Mouse (Mus musculus) C2C12 (cell line): ENCODE measurements around the gene Rpl35a. TPM values are rescaled to one million over a fixed set of nuclear protein-coding genes. Genes with fewer than 3 reads are reported as not detected.

ENCODE experiments used
- H3K27me3 ChIP-seq: one replicate; pipeline ENCODE4 v1.6.1; 2011; ENCODE audit not compliant: control insufficient read depth, insufficient read depth, insufficient read length
- H3K36me3 ChIP-seq: one replicate; pipeline ENCODE4 v1.6.1; 2011; ENCODE audit not compliant: control insufficient read depth, insufficient read depth
- H3K4me3 ChIP-seq: one replicate; pipeline ENCODE4 v1.5.1; 2011; ENCODE audit warnings: mild to moderate bottlenecking, control low read depth; ENCODE audit not compliant: poor library complexity, insufficient read depth, severe bottlenecking
- H3K79me2 ChIP-seq: one replicate; pipeline ENCODE4 v1.6.1; 2011; ENCODE audit not compliant: control insufficient read depth, insufficient read depth
- H3K79me3 ChIP-seq: one replicate; pipeline ENCODE4 v1.6.1; 2011; ENCODE audit warnings: low read depth, control low read depth
- H3ac ChIP-seq: one replicate; pipeline ENCODE3; 2011; ENCODE audit warnings: low read depth; ENCODE audit not compliant: control insufficient read depth, insufficient read length
- CEBPB ChIP-seq: IDR thresholded peaks from one replicate; pipeline ENCODE4 v1.6.1; 2011; ENCODE audit warnings: low read depth, mild to moderate bottlenecking, control low read depth, moderate library complexity
- MYOD1 ChIP-seq: IDR thresholded peaks from one replicate; pipeline ENCODE4 v1.6.1; 2011; ENCODE audit warnings: low read depth; ENCODE audit not compliant: control insufficient read depth, insufficient read length
- microRNA-seq: library from miRNA; unstranded; fragments of <30 nt; microRNA quantifications from one replicate; pipeline ENCODE4, GENCODE M21; 2019; ENCODE audit warnings: borderline microRNAs expressed
- polyA plus RNA-seq: library from polyadenylated mRNA; unstranded; fragments of >200 nt; fragmentation: generic; extraction: Trizol; gene quantifications from one replicate; pipeline ENCODE4 v1.2.1, GENCODE M21; 2012; ENCODE audit warnings: missing spikeins

The Rpl35a gene
- polyA plus RNA-seq, 1 experiment, result 3,163 TPM

DNA sequence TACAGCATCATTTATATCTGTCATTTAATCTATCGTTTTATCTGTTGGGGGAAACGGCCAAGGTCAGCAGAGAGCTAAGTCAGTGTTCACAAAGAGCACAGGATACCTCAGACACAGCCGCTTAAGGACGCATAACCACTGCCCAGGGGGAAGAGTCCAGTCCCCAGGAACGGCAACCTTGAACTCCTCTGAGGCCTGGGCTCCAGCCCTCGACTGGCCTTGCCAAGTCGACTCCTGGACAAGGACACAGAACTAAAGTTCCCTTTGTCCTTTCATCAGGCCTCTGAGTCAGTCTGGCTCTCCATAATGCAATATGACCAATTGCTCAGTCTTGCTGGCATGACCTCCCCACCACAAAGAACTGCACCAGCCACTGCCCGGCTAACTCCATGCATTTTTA, 29.4 kb downstream of the Rpl35a start:
- Histone ChIP-seq H3K27me3 (no peaks in the 10 kb centered on the region), H3K79me2 (no peaks in the 10 kb centered on the region), H3K4me3 (no peak overlapping the region), H3K79me3 (no peaks in the 10 kb centered on the region), H3ac (no peak overlapping the region), H3K36me3 (peaks cover 12% of the 10 kb centered on the region)
- TF ChIP-seq CEBPB, result no peak
- TF ChIP-seq MYOD1, result no peak

Small RNA genes lying within 50 kb of the gene (microRNA-seq; reads per million reads assigned to microRNA genes)
- gene Gm22231, result not detected
- 2.1 reads per million, percentile 40 among the genes with 10 or more reads in this experiment for gene Mir1947

Other genes with a start within 250 kb of the Rpl35a start
- gene Smbd1, start 246.0 kb upstream of the Rpl35a start, polyA plus RNA-seq, result not detected
- 16.8 TPM for gene Fyttd1, start 179.0 kb upstream of the Rpl35a start, polyA plus RNA-seq
- 22.1 TPM for gene Rubcn, start 178.7 kb upstream of the Rpl35a start, polyA plus RNA-seq
- gene Lrch3, start 142.4 kb upstream of the Rpl35a start, polyA plus RNA-seq, result 6.7 TPM
- 0.92 TPM for gene Iqcg, start 235 bp upstream of the Rpl35a start, polyA plus RNA-seq
- 1.2 TPM for gene Lmln, start 6.1 kb downstream of the Rpl35a start, polyA plus RNA-seq
- 8.3 TPM for gene Osbpl11, start 128.6 kb downstream of the Rpl35a start, polyA plus RNA-seq
- 22.1 TPM for gene Snx4, start 195.0 kb downstream of the Rpl35a start, polyA plus RNA-seq